Mouse (Mus musculus) kidney, postnatal 14 days (tissue): ENCODE data around the gene Adam12.
A peak's percentile ranks its signal among the peaks of the same experiment; 100 is the strongest.

Source experiments
- DNase-seq: peaks from one replicate; pipeline ENCODE4 v3.0.0; 2022; ENCODE audit warnings: mixed read lengths

Adam12 gene

DNA sequence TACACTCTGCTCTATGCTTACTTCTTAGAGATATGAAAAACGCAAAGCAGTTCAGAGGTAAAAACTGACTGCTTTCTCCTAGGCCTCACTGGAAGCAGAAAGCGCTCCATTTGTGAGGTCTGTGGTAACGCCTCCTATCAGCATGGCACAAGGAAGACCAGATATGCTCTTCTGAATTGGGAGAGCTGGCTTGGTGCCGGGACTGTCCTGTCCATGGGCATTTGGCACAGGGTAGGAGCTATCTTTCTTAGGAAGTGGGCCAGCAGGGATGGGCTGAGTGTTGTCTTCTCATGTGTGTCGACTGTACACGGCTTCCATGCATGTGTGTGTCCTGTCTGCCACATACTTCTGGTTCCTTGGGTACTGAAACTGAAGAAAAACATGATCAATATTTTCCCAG is 369.7 kb downstream of the Adam12 start:
- DNase-seq, result no peak

DNA sequence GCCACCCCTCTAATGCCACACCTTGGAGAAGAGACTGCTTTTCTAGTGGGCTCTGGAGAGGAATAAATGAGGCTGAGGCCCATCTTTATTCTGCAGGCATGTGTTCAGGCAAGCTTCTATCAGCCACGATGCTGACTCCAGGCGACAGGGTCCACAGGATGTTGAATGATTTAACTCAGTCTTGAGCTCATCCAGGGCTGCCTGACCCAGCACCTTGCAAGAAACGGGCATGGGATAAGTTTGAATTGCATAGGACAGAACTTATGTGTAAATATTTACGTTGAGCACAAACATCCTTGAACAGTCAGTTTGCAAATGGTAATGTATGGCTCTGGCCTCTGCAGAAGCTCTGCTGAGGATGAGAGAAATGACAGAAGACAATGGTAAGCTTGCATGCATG is 372.4 kb downstream of the Adam12 start:
- no peak for DNase-seq

DNA sequence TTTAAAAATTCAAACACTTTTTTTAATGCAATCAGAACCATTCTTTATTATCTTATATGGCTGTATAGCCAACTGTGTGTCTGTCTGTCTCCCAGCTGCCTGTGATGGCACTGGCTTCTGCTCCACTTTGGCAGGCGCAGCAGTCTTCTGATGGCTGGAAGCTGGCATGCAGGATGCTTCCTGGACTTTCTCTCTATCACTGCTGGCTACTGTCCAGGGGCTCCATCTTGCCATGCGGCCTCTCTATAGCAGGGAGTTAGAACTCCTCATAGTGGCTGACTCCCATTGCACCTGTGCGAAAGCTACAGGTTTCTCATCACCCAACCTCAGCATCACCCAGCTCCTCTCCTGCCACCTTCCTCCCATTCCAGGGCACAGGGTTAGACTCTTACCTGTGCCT is 373.4 kb downstream of the Adam12 start:
- DNase-seq, result no peak

DNA sequence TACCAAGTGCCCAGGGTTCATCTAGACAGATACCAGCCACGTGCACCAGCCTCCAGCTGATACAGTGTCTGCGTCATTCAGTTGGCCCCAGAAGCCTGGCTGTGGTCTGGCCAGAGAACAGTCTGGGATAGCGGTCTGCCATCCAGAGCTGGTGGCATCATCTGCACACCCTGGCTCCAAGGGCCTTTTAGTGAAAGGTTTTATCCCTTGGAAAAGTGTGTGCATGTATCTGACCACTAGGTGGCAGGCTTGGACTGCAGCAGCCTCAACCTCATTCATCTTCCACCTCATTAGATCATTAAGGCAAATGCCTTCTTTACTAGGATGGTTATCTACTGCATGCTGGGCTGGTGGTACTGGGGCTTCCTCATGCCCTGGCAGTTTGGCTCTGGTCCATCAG is 375.7 kb downstream of the Adam12 start:
- peak; percentile 82 for DNase-seq

DNA sequence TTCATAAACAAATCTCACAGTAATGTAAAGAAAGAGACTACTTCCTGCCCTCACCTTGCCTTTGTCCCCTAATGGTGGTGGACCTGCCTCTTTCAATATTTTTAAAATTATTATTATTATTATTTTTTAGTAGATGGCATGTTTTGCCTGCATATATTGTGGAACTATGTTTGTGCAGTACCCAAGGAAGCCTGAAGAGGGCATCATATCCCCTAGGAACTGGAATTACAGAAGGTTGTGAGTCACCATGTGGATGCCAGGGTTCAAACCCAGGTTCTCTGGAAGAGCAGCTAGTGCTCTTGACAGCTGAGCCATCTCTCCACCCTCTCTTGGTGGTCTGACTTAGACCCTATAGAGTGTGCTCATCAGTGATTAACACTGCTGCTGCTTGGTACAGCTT is 381.2 kb downstream of the Adam12 start:
- no peak for DNase-seq

DNA sequence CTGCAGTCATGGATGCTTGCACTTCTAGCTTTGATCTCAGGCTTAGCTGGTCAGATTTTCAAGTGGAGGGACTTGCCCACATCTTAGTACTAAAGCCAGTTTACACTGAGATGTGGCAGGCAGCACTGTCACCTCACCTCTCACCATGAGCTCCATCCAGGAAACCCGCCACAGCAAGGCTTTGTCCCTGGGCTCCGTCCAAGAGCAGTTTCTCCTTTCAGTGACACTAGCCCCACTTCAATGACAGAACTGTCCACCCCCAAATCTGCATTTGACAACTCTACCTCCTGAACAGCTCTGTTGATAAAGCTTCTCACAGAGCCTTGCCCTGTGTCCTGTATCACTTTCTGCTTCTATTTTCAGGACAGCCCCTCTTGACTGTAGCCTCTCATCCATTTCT is 383.8 kb downstream of the Adam12 start:
- DNase-seq, result no peak

DNA sequence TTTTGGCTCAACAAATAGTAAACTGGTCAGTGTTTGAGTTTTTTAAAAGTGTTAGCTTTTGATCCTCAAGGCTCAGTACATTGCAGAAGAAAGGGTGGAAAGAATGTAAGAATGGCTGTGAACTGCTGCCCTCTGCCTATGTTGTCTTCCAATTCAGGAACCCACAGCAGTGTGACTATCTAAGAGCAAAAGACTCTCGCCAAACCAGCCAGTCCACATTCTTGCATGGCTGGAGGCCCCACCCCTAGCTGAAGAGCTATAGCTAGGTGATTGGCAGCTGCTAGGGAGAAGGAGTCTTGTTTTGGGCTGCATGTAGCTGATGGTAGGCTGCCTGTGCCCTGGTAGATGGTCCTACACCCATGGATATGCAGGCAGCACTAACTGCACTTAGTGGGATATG is 384.8 kb downstream of the Adam12 start:
- peak; percentile 17 for DNase-seq

DNA sequence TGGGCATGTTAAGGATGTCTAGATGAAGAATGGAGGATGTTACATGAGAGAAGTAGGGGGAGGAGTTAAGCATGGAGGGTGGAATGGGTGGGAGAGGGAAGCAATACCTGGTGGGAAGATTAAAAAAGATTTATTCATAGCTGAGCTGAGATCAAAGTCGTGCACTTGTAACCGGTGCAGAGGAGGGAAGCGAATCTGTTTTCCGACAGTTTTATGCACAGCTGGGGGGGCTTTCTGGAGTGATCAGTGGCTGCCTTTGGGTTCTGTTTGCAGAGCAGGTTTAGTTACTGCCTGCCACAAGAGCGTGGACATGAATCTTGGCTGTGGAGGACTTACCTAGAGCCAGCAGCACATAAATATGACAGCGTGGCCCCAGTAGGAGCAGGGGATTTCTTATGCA is 389.9 kb downstream of the Adam12 start:
- DNase-seq, result no peak

DNA sequence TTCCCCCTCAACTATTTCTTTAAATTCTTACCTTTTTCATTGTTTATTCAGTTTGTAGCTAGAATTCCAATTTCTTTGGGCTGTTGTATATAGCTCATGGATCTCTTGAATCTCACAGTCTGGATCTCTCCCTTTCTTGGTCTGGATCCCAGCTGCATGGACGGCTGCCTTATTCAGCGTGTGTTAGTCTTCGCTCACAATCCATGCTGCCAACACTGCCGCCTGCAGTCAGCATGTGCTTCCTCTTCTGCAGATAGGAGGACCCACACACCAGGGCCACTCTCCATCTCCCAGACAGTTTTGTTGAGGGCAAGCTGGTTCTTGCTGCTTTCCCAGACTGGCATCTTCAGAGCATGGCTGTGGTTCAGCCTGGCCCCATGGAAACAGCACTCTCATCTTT is 392.4 kb downstream of the Adam12 start:
- no peak for DNase-seq
